Mouse (Mus musculus) C2C12 (cell line): ENCODE measurements around the gene Ly6g6f.

Experiments
- CTCF ChIP-seq: IDR thresholded peaks from one replicate; pipeline ENCODE4 v1.5.1; 2011; ENCODE audit not compliant: control insufficient read depth, insufficient read depth, insufficient read length
- MYOD1 ChIP-seq: IDR thresholded peaks from one replicate; pipeline ENCODE4 v1.6.1; 2011; ENCODE audit warnings: low read depth; ENCODE audit not compliant: control insufficient read depth, insufficient read length
- MYOG ChIP-seq: IDR thresholded peaks from one replicate; pipeline ENCODE4 v1.6.1; 2011; ENCODE audit not compliant: control insufficient read depth, insufficient read length; ENCODE audit errors: extremely low read depth

DNA sequence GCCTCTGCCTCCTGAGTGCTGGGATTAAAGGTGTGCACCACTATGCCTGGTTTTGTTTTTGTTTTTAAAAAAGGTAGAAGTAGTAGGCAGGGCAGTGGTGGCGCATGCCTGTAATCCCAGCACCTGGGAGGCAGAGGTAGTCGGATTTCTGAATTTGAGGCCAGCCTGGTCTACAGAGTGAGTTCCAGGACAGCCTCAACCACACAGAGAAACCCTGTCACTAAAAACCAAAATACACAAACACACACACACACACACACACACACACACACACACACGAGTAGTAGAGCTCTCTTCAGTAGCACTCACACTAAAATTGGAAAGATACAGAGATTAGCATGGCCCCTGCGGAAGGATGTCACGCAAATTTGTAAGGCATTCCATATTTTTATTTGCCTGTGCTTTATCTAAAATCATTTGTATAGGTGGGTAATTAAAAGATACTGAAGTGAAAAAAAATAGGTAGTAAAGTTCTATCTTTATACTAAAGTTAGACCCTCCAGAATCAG is 36.4 kb downstream of the Ly6g6f start:
- TF ChIP-seq CTCF (no peak), MYOD1 (no peak), MYOG (no peak)
